Comparison of ENCODE assay signal across 27 mouse cellular contexts in genomic region chr7:67982809-67983208, GRCm38 (mm10).
"Had no signal": no experiment of that assay in that cellular context is flagged by ENCODE, and none has a peak within 500 bp of the region (broad histone marks: within the 10 kb centered on the region; RNA-seq: fewer than 3 reads in every experiment).

No protein-coding gene starts in this region.

- H3K27me3 ChIP-seq: heart, embryonic 12.5 days; hindbrain, embryonic 12.5 days; intestine, embryonic 15.5 days; limb, embryonic 12.5 days; liver, embryonic 13.5 days had no signal

- DNase-seq: gastrocnemius, adult 2 months; gastrocnemius, postnatal 10 days; gastrocnemius, postnatal 25 days; heart, adult 18-20 months; heart, postnatal 10 days; heart, postnatal 4 days; kidney, adult 18-20 months; kidney, adult 8-10 months; kidney, postnatal 10 days; kidney, postnatal 25 days; kidney, postnatal 4 days; liver; liver, embryonic 13.5 days had no signal

- ATAC-seq: hindbrain, embryonic 16.5 days; inflammation-experienced regulatory T-cells, adult 6 months; intestine, embryonic 15.5 days; intestine, postnatal 0 days had no signal

- H3K9me3 ChIP-seq: heart, embryonic 10.5 days; heart, embryonic 12.5 days; hindbrain, embryonic 10.5 days; hindbrain, embryonic 12.5 days; intestine, embryonic 15.5 days; limb, embryonic 10.5 days; limb, embryonic 12.5 days; liver, embryonic 13.5 days had no signal

- H3K4me2 ChIP-seq: heart, embryonic 12.5 days; hindbrain, embryonic 12.5 days; hindbrain, embryonic 14.5 days; intestine, embryonic 15.5 days; limb, embryonic 12.5 days; liver, embryonic 11.5 days; liver, embryonic 13.5 days had no signal

- H3K27ac ChIP-seq: gastrocnemius, adult 2 months; heart, embryonic 10.5 days; hindbrain, embryonic 10.5 days; hindbrain, embryonic 12.5 days; hindbrain, embryonic 14.5 days; intestine, embryonic 15.5 days; layer of hippocampus, adult 2 months; left cerebral cortex, adult 2 months; limb, embryonic 10.5 days; limb, embryonic 12.5 days; liver, embryonic 13.5 days had no signal

- H3K4me3 ChIP-seq: gastrocnemius, adult 2 months; heart, embryonic 10.5 days; heart, embryonic 12.5 days; hindbrain, embryonic 10.5 days; hindbrain, embryonic 12.5 days; intestine, embryonic 15.5 days; layer of hippocampus, adult 2 months; left cerebral cortex, adult 2 months; limb, embryonic 10.5 days; limb, embryonic 12.5 days; liver, embryonic 13.5 days had no signal

- H3K36me3 ChIP-seq: heart, embryonic 10.5 days; heart, embryonic 12.5 days; hindbrain, embryonic 10.5 days; hindbrain, embryonic 12.5 days; intestine, embryonic 15.5 days; liver, embryonic 13.5 days had no signal

- H3K9ac ChIP-seq: heart, embryonic 12.5 days; hindbrain, embryonic 12.5 days; hindbrain, embryonic 14.5 days; intestine, embryonic 15.5 days; limb, embryonic 12.5 days; liver, embryonic 13.5 days had no signal
